Mouse (Mus musculus): ENCODE results near the gene Bean1. TPM values are rescaled to one million over a fixed set of nuclear protein-coding genes. Genes with fewer than 3 reads are reported as not detected.
"Not testable (repeated sequence)": the region's sequence is repeated elsewhere in the genome, so short reads cannot be mapped to it uniquely, and the experiment has no call there.

Gene Bean1
- polyA plus RNA-seq, 1 experiment from 2014 or later: 0.62 TPM

- peak within 1 kb of the TSS; percentile 68 for H3K4me2 ChIP-seq (ENCODE audit: low read depth, low read length)
- H3K36me3 ChIP-seq (replicated peaks; ENCODE audit: control insufficient read depth, insufficient read depth, low read depth, low read length): no peaks in the 10 kb centered on the region; the same call in 1 of the 2 replicates
- peak within 1 kb of the TSS; percentile 86 for H3K4me3 ChIP-seq (ENCODE audit: low read depth, low read length)
- WGBS: under 1% methylated on average over 28 of the region's 28 CpGs
- peak within 1 kb of the TSS; percentile 80 for H3K9ac ChIP-seq (replicated peaks; ENCODE audit: low read length)
- H3K27me3 ChIP-seq (ENCODE audit: control insufficient read depth, insufficient read depth, low read length): no peaks in the 10 kb centered on the region
- H3K9me3 ChIP-seq (replicated peaks; ENCODE audit: control insufficient read depth, low read length): no peaks in the 10 kb centered on the region
- no peak within 1 kb of the TSS for H3K27ac ChIP-seq (replicated peaks; ENCODE audit: low read depth, low read length)
- ATAC-seq (replicated peaks; ENCODE audit: insufficient number of reproducible peaks, low FRiP score, low TSS enrichment, low read depth): peak; percentile 78
- no peaks in the 10 kb centered on the region; the same call in 1 of the 2 replicates for H3K4me1 ChIP-seq (ENCODE audit: control insufficient read depth, insufficient read depth, low read length)
- DNase-seq (ENCODE audit: low spot score): peak; percentile 86
Observed at GRCm38 (mm10) chr8:104248276-104248675, 78.0 kb downstream of the Bean1 start, which contains the start of gene Tk2. Tk2 (minus strand) TSS chr8:104248558.

GRCm38 (mm10) chr8:104249442-104249996 is 79.3 kb downstream of the Bean1 start:
- no peak overlapping the region for H3K27ac ChIP-seq (replicated peaks; ENCODE audit: low read depth, low read length)
- no peaks in the 10 kb centered on the region; the same call in 1 of the 2 replicates for H3K4me1 ChIP-seq (ENCODE audit: control insufficient read depth, insufficient read depth, low read length)
- H3K4me2 ChIP-seq (ENCODE audit: low read depth, low read length): no peak overlapping the region
- no peaks in the 10 kb centered on the region; the same call in 1 of the 2 replicates for H3K36me3 ChIP-seq (replicated peaks; ENCODE audit: control insufficient read depth, insufficient read depth, low read depth, low read length)
- H3K27me3 ChIP-seq (ENCODE audit: control insufficient read depth, insufficient read depth, low read length): no peaks in the 10 kb centered on the region
- WGBS: 84% methylated on average over 7 of the region's 7 CpGs
- no peak overlapping the region for H3K9ac ChIP-seq (replicated peaks; ENCODE audit: low read length)
- no peak for DNase-seq (ENCODE audit: low spot score)
- H3K9me3 ChIP-seq (replicated peaks; ENCODE audit: control insufficient read depth, low read length): no peaks in the 10 kb centered on the region
- ATAC-seq (replicated peaks; ENCODE audit: insufficient number of reproducible peaks, low FRiP score, low TSS enrichment, low read depth): no peak
- H3K4me3 ChIP-seq (ENCODE audit: low read depth, low read length): no peak overlapping the region

GRCm38 (mm10) chr8:104250439-104251367 is 80.5 kb downstream of the Bean1 start, which contains the start of gene Cklf:
Cklf (plus strand) TSS chr8:104250861.
- DNase-seq (ENCODE audit: low spot score) (peak; percentile 95), ATAC-seq (replicated peaks; ENCODE audit: insufficient number of reproducible peaks, low FRiP score, low TSS enrichment, low read depth) (peak; percentile 90)
- Histone ChIP-seq H3K9ac (replicated peaks; ENCODE audit: low read length) (peak within 1 kb of the TSS; percentile 76), H3K4me2 (ENCODE audit: low read depth, low read length) (peak within 1 kb of the TSS; percentile 68), H3K27me3 (ENCODE audit: control insufficient read depth, insufficient read depth, low read length) (no peaks in the 10 kb centered on the region), H3K9me3 (replicated peaks; ENCODE audit: control insufficient read depth, low read length) (no peaks in the 10 kb centered on the region), H3K27ac (replicated peaks; ENCODE audit: low read depth, low read length) (peak within 1 kb of the TSS; percentile 77), H3K4me3 (ENCODE audit: low read depth, low read length) (peak within 1 kb of the TSS; percentile 61), H3K4me1 (ENCODE audit: control insufficient read depth, insufficient read depth, low read length) (no peaks in the 10 kb centered on the region; the same call in 1 of the 2 replicates), H3K36me3 (replicated peaks; ENCODE audit: control insufficient read depth, insufficient read depth, low read depth, low read length) (no peaks in the 10 kb centered on the region)
- 3% methylated on average over 41 of the region's 41 CpGs for WGBS

DNA sequence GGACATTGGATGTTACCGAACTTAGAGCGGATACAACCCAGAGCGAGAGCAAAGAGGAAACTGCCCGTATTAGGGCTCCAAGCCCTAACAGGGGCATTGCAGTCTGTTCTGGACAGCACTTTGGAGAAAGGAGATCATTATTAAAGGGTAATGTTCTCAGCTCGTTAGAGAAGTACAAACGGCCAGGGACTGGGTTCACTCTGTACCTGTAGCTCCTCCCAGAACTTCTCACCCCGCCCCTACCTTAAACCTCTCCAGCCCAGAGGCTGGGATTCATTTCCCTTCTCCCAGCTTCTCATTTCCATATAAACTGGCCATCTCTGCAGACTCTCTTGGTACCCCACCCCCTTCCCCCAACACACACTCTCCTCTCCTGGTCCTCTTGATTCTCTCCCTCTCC is 81.2 kb downstream of the Bean1 start:
- peak; percentile 20; the same call in 1 of the 2 replicates for ATAC-seq (replicated peaks; ENCODE audit: insufficient number of reproducible peaks, low FRiP score, low TSS enrichment, low read depth)
- no peak overlapping the region; the same call in 1 of the 2 replicates for H3K27ac ChIP-seq (replicated peaks; ENCODE audit: low read depth, low read length)
- whole genome bisulfite sequencing: 0% methylated on average over 7 of the region's 7 CpGs

GRCm38 (mm10) chr8:104253016-104253415 is 82.8 kb downstream of the Bean1 start:
- no peaks in the 10 kb centered on the region for H3K4me1 ChIP-seq (ENCODE audit: control insufficient read depth, insufficient read depth, low read length)
- no peak overlapping the region for H3K27ac ChIP-seq (replicated peaks; ENCODE audit: low read depth, low read length)
- H3K36me3 ChIP-seq (replicated peaks; ENCODE audit: control insufficient read depth, insufficient read depth, low read depth, low read length): no peaks in the 10 kb centered on the region
- no peaks in the 10 kb centered on the region for H3K27me3 ChIP-seq (ENCODE audit: control insufficient read depth, insufficient read depth, low read length)
- 82% methylated on average over 3 of the region's 3 CpGs for WGBS
- H3K9ac ChIP-seq (replicated peaks; ENCODE audit: low read length): no peak overlapping the region
- DNase-seq (ENCODE audit: low spot score) (peak; percentile 23), ATAC-seq (replicated peaks; ENCODE audit: insufficient number of reproducible peaks, low FRiP score, low TSS enrichment, low read depth) (no peak)
- no peaks in the 10 kb centered on the region for H3K9me3 ChIP-seq (replicated peaks; ENCODE audit: control insufficient read depth, low read length)
- no peak overlapping the region for H3K4me3 ChIP-seq (ENCODE audit: low read depth, low read length)
- H3K4me2 ChIP-seq (ENCODE audit: low read depth, low read length): no peak overlapping the region

More for the DNA sequence above, 81.2 kb downstream of the Bean1 start:
- Histone ChIP-seq H3K4me1 (ENCODE audit: control insufficient read depth, insufficient read depth, low read length) (no peaks in the 10 kb centered on the region; the same call in 1 of the 2 replicates), H3K4me3 (ENCODE audit: low read depth, low read length) (peak overlapping the region; percentile 61), H3K9me3 (replicated peaks; ENCODE audit: control insufficient read depth, low read length) (no peaks in the 10 kb centered on the region), H3K36me3 (replicated peaks; ENCODE audit: control insufficient read depth, insufficient read depth, low read depth, low read length) (no peaks in the 10 kb centered on the region), H3K4me2 (ENCODE audit: low read depth, low read length) (peak overlapping the region; percentile 68), H3K27me3 (ENCODE audit: control insufficient read depth, insufficient read depth, low read length) (no peaks in the 10 kb centered on the region), H3K9ac (replicated peaks; ENCODE audit: low read length) (peak overlapping the region; percentile 76)
- DNase-seq (ENCODE audit: low spot score): peak; percentile 54

DNA sequence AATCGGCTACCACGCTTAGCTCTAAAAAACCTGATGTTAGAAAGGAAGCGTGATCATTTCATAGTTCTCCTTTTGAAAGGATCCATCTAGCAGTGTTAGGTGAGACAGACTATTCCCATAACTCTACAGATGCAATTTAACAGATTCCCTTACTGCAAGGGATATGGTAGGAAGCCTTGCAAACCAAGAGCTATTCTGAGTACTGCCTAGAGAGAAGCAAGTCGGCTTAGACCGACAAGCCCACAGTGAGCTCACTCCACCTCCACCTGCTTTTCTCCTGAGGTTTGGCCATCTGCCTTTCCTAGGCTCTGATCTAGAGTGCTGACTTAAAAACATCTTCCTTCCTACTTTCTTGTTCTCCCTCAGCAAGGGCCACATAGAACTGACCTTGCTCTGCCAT is 91.6 kb downstream of the Bean1 start:
- H3K36me3 ChIP-seq (replicated peaks; ENCODE audit: control insufficient read depth, insufficient read depth, low read depth, low read length); ATAC-seq (replicated peaks; ENCODE audit: insufficient number of reproducible peaks, low FRiP score, low TSS enrichment, low read depth); H3K9ac ChIP-seq (replicated peaks; ENCODE audit: low read length); DNase-seq (ENCODE audit: low spot score); H3K27me3 ChIP-seq (ENCODE audit: control insufficient read depth, insufficient read depth, low read length); H3K4me1 ChIP-seq (ENCODE audit: control insufficient read depth, insufficient read depth, low read length); H3K4me2 ChIP-seq (ENCODE audit: low read depth, low read length); H3K9me3 ChIP-seq (replicated peaks; ENCODE audit: control insufficient read depth, low read length); H3K27ac ChIP-seq (replicated peaks; ENCODE audit: low read depth, low read length); H3K4me3 ChIP-seq (ENCODE audit: low read depth, low read length): not testable (repeated sequence)
- WGBS: 96% methylated on average over 5 of the region's 5 CpGs

DNA sequence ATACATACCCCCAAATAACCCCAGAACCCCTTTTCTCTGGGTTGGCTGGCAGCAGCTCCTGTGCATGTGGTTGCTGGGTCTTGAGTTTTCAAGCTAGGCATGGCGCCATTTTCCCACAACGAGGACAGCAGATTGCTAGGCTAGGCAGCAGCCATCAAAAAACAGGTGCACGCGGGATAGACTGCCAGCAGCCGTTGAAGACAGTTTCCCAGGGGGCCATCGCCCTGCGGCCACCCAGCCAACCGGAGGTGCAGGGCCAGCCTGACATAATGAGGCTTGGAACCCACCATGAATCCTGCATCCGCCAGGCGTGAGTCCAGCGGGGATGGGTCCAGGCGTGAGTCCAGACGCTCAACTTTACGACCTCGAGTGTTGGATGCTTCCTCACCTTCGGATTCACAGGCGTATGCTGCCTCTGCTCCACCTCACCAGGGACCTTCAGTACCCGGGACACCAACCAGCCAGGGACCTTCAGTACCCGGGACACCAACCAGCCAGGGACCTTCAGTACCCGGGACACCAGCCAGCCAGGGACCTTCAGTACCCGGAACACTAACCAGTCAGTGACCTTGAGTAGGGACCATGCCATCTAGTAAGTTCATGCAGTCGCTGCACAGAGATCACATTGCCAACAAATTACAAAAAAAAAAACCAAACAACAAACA is 94.2 kb downstream of the Bean1 start:
- 95% methylated on average over 20 of the region's 22 CpGs for WGBS
- not testable (repeated sequence) for H3K27ac ChIP-seq (replicated peaks; ENCODE audit: low read depth, low read length); H3K27me3 ChIP-seq (ENCODE audit: control insufficient read depth, insufficient read depth, low read length); H3K4me1 ChIP-seq (ENCODE audit: control insufficient read depth, insufficient read depth, low read length); H3K4me2 ChIP-seq (ENCODE audit: low read depth, low read length); H3K9ac ChIP-seq (replicated peaks; ENCODE audit: low read length); H3K9me3 ChIP-seq (replicated peaks; ENCODE audit: control insufficient read depth, low read length); H3K4me3 ChIP-seq (ENCODE audit: low read depth, low read length); H3K36me3 ChIP-seq (replicated peaks; ENCODE audit: control insufficient read depth, insufficient read depth, low read depth, low read length); DNase-seq (ENCODE audit: low spot score); ATAC-seq (replicated peaks; ENCODE audit: insufficient number of reproducible peaks, low FRiP score, low TSS enrichment, low read depth)

Data from embryonic facial prominence, embryonic 11.5 days (tissue).